Mouse (Mus musculus): Measurements from ENCODE around the gene Zfp112. TPM values are rescaled to one million over a fixed set of nuclear protein-coding genes. Genes with fewer than 3 reads are reported as not detected.

The Zfp112 gene
- polyA plus RNA-seq, 1 experiment from 2014 or later: 6.5 TPM

- ATAC-seq: no peak
- WGBS: 71% methylated on average over 4 of the region's 4 CpGs
- no peaks in the 10 kb centered on the region for H3K4me1 ChIP-seq (ENCODE audit: control insufficient read depth, insufficient read depth, low read length)
- no peaks in the 10 kb centered on the region for H3K9me3 ChIP-seq (replicated peaks; ENCODE audit: control insufficient read depth, low read length)
- no peak overlapping the region for H3K4me2 ChIP-seq (ENCODE audit: low read length)
- DNase-seq (ENCODE audit: low spot score): no peak
- no peak overlapping the region for H3K9ac ChIP-seq (ENCODE audit: low read length)
- H3K27ac ChIP-seq (ENCODE audit: low read depth, low read length): no peak overlapping the region
- no peaks in the 10 kb centered on the region for H3K27me3 ChIP-seq (replicated peaks; ENCODE audit: control insufficient read depth, insufficient read depth, low read length)
- no peak overlapping the region for H3K4me3 ChIP-seq (ENCODE audit: low read depth, low read length)
- H3K36me3 ChIP-seq (ENCODE audit: control insufficient read depth, insufficient read depth, low read length): no peaks in the 10 kb centered on the region
Observed at GRCm38 (mm10) chr7:24172191-24172590, 60.1 kb downstream of the Zfp112 start.

- H3K27ac ChIP-seq (ENCODE audit: low read depth, low read length): no peak within 1 kb of the TSS
Observed at GRCm38 (mm10) chr7:24174618-24175336, 62.7 kb downstream of the Zfp112 start, which contains the start of gene Zfp114. TSS of gene Zfp114 (plus strand) at chr7:24175060.

GRCm38 (mm10) chr7:24175337-24175711 lies 63.2 kb downstream of the Zfp112 start:
- no peaks in the 10 kb centered on the region for H3K27me3 ChIP-seq (replicated peaks; ENCODE audit: control insufficient read depth, insufficient read depth, low read length)
- peak overlapping the region; percentile 46 for H3K4me2 ChIP-seq (ENCODE audit: low read length)
- H3K9me3 ChIP-seq (replicated peaks; ENCODE audit: control insufficient read depth, low read length): no peaks in the 10 kb centered on the region
- no peak overlapping the region for H3K27ac ChIP-seq (ENCODE audit: low read depth, low read length)
- H3K4me3 ChIP-seq (ENCODE audit: low read depth, low read length): peak overlapping the region; percentile 50
- 58% methylated on average over 6 of the region's 6 CpGs for whole genome bisulfite sequencing
- H3K36me3 ChIP-seq (ENCODE audit: control insufficient read depth, insufficient read depth, low read length): no peaks in the 10 kb centered on the region
- H3K4me1 ChIP-seq (ENCODE audit: control insufficient read depth, insufficient read depth, low read length): no peaks in the 10 kb centered on the region
- peak overlapping the region; percentile 63; the same call in 1 of the 2 replicates for H3K9ac ChIP-seq (ENCODE audit: low read length)
- DNase-seq (ENCODE audit: low spot score) (no peak), ATAC-seq (peak; percentile 43; the same call in 1 of the 2 replicates)

More at GRCm38 (mm10) chr7:24174618-24175336, 62.7 kb downstream of the Zfp112 start, which contains the start of gene Zfp114:
- H3K36me3 ChIP-seq (ENCODE audit: control insufficient read depth, insufficient read depth, low read length): no peaks in the 10 kb centered on the region
- DNase-seq (ENCODE audit: low spot score) (peak; percentile 88), ATAC-seq (peak; percentile 94)
- H3K4me2 ChIP-seq (ENCODE audit: low read length): peak within 1 kb of the TSS; percentile 46
- no peaks in the 10 kb centered on the region for H3K27me3 ChIP-seq (replicated peaks; ENCODE audit: control insufficient read depth, insufficient read depth, low read length)
- H3K9me3 ChIP-seq (replicated peaks; ENCODE audit: control insufficient read depth, low read length): no peaks in the 10 kb centered on the region
- H3K4me1 ChIP-seq (ENCODE audit: control insufficient read depth, insufficient read depth, low read length): no peaks in the 10 kb centered on the region
- H3K4me3 ChIP-seq (ENCODE audit: low read depth, low read length): peak within 1 kb of the TSS; percentile 50
- WGBS: 12% methylated on average over 23 of the region's 23 CpGs
- peak within 1 kb of the TSS; percentile 63 for H3K9ac ChIP-seq (ENCODE audit: low read length)

Other genes starting within 250 kb of the Zfp112 start
- gene Vmn1r177, start 245.9 kb upstream of the Zfp112 start, polyA plus RNA-seq (2014; fragmentation: Nextera tagmentation; extraction: Ambion mirVana): not detected in 2 replicates
- gene Vmn1r178, start 220.3 kb upstream of the Zfp112 start, polyA plus RNA-seq (2014; fragmentation: Nextera tagmentation; extraction: Ambion mirVana): not detected in 2 replicates
- gene Vmn1r179, start 185.3 kb upstream of the Zfp112 start, polyA plus RNA-seq (2014; fragmentation: Nextera tagmentation; extraction: Ambion mirVana): not detected in 2 replicates
- not detected in 2 replicates for gene Vmn1r180, start 161.7 kb upstream of the Zfp112 start, polyA plus RNA-seq (2014; fragmentation: Nextera tagmentation; extraction: Ambion mirVana)
- gene Vmn1r181, start 137.7 kb upstream of the Zfp112 start, polyA plus RNA-seq (2014; fragmentation: Nextera tagmentation; extraction: Ambion mirVana): not detected in 2 replicates
- gene V1rd19, start 110.6 kb upstream of the Zfp112 start, polyA plus RNA-seq (2014; fragmentation: Nextera tagmentation; extraction: Ambion mirVana): not detected in 2 replicates
- not detected in 2 replicates for gene Vmn1r183, start 59.1 kb upstream of the Zfp112 start, polyA plus RNA-seq (2014; fragmentation: Nextera tagmentation; extraction: Ambion mirVana)
- 31.3 and 40.8 TPM in 2 replicates for gene Zfp180, start 30.4 kb upstream of the Zfp112 start, polyA plus RNA-seq (2014; fragmentation: Nextera tagmentation; extraction: Ambion mirVana)
- 22.8 and 26.7 TPM in 2 replicates for gene Zfp235, start 21.9 kb downstream of the Zfp112 start, polyA plus RNA-seq (2014; fragmentation: Nextera tagmentation; extraction: Ambion mirVana)
- gene Zfp114, start 62.7 kb downstream of the Zfp112 start, polyA plus RNA-seq (2014; fragmentation: Nextera tagmentation; extraction: Ambion mirVana): 4.0 and 6.1 TPM in 2 replicates
- gene Zfp111, start 99.1 kb downstream of the Zfp112 start, polyA plus RNA-seq (2014; fragmentation: Nextera tagmentation; extraction: Ambion mirVana): 7.7 and 8.1 TPM in 2 replicates
- 2.6 and 3.3 TPM in 2 replicates for gene Zfp109, start 125.2 kb downstream of the Zfp112 start, polyA plus RNA-seq (2014; fragmentation: Nextera tagmentation; extraction: Ambion mirVana)
- gene Zfp108, start 142.5 kb downstream of the Zfp112 start, polyA plus RNA-seq (2014; fragmentation: Nextera tagmentation; extraction: Ambion mirVana): 4.1 and 6.0 TPM in 2 replicates
- 9.4 and 11.0 TPM in 2 replicates for gene Zfp93, start 158.1 kb downstream of the Zfp112 start, polyA plus RNA-seq (2014; fragmentation: Nextera tagmentation; extraction: Ambion mirVana)
- gene Zfp61, start 188.9 kb downstream of the Zfp112 start, polyA plus RNA-seq (2014; fragmentation: Nextera tagmentation; extraction: Ambion mirVana): 33.7 and 40.7 TPM in 2 replicates
- 20.5 and 21.6 TPM in 2 replicates for gene Zfp94, start 204.4 kb downstream of the Zfp112 start, polyA plus RNA-seq (2014; fragmentation: Nextera tagmentation; extraction: Ambion mirVana)
- gene Tescl, start 221.6 kb downstream of the Zfp112 start, polyA plus RNA-seq (2014; fragmentation: Nextera tagmentation; extraction: Ambion mirVana): 0.20 TPM in 1 of 2 replicates, not detected in the other
- gene Lypd5, start 236.9 kb downstream of the Zfp112 start, polyA plus RNA-seq (2014; fragmentation: Nextera tagmentation; extraction: Ambion mirVana): not detected in 2 replicates